Mouse (Mus musculus): ENCODE results near the gene Ifitm2.

Ifitm2 gene

GRCm38 (mm10) chr7:140967862-140968591 lies 12.2 kb upstream of the Ifitm2 start:
- DNase-seq = no peak

- DNase-seq = no peak
Observed at GRCm38 (mm10) chr7:140966921-140967320, 11.1 kb upstream of the Ifitm2 start, which contains the start of gene Ifitm1. TSS of gene Ifitm1 (plus strand) at chr7:140967221.

GRCm38 (mm10) chr7:140962733-140963132 lies 6.9 kb upstream of the Ifitm2 start:
- no peak for DNase-seq

- DNase-seq = no peak
Observed at GRCm38 (mm10) chr7:140961416-140961815, 5.6 kb upstream of the Ifitm2 start.

- DNase-seq = no peak
Observed at GRCm38 (mm10) chr7:140960026-140960425, 4.2 kb upstream of the Ifitm2 start.

- DNase-seq = peak; percentile 17
Observed at GRCm38 (mm10) chr7:140959181-140959901, 3.6 kb upstream of the Ifitm2 start.

GRCm38 (mm10) chr7:140956556-140956869 lies 726 bp upstream of the Ifitm2 start:
- no peak for DNase-seq

- no peak for DNase-seq
Observed at GRCm38 (mm10) chr7:140955342-140955741, 445 bp downstream of the Ifitm2 start.

GRCm38 (mm10) chr7:140954733-140955071 lies 1.1 kb downstream of the Ifitm2 start:
- no peak for DNase-seq

GRCm38 (mm10) chr7:140953800-140954732 lies 1.7 kb downstream of the Ifitm2 start:
- no peak for DNase-seq

- DNase-seq = no peak
Observed at GRCm38 (mm10) chr7:140953133-140953532, 2.7 kb downstream of the Ifitm2 start.

GRCm38 (mm10) chr7:140952441-140952840 lies 3.3 kb downstream of the Ifitm2 start:
- no peak for DNase-seq

- DNase-seq = no peak
Observed at GRCm38 (mm10) chr7:140951765-140952164, 4.0 kb downstream of the Ifitm2 start.

- DNase-seq = no peak
Observed at GRCm38 (mm10) chr7:140951051-140951450, 4.7 kb downstream of the Ifitm2 start.

GRCm38 (mm10) chr7:140949824-140950530 lies 5.8 kb downstream of the Ifitm2 start, which contains the start of gene Ifitm5:
TSS of gene Ifitm5 (minus strand) at chr7:140950291.
- DNase-seq = no peak

- no peak for DNase-seq
Observed at GRCm38 (mm10) chr7:140949255-140949654, 6.5 kb downstream of the Ifitm2 start.

GRCm38 (mm10) chr7:140948161-140948560 lies 7.6 kb downstream of the Ifitm2 start:
- DNase-seq = no peak

GRCm38 (mm10) chr7:140946980-140947379 lies 8.8 kb downstream of the Ifitm2 start:
- DNase-seq = no peak

GRCm38 (mm10) chr7:140946311-140946710 lies 9.5 kb downstream of the Ifitm2 start:
- DNase-seq = no peak

- DNase-seq = no peak
Observed at GRCm38 (mm10) chr7:140945247-140945646, 10.5 kb downstream of the Ifitm2 start.

GRCm38 (mm10) chr7:140944236-140944635 lies 11.6 kb downstream of the Ifitm2 start:
- no peak for DNase-seq

- no peak for DNase-seq
Observed at GRCm38 (mm10) chr7:140943356-140943755, 12.4 kb downstream of the Ifitm2 start.

- DNase-seq = no peak
Observed at GRCm38 (mm10) chr7:140942811-140943210, 13.0 kb downstream of the Ifitm2 start.
